ENCODE assay signal across 8 mouse cellular contexts in genomic region chr1:180873861-180874484, GRCm38 (mm10). TPM values are rescaled to one million over a fixed set of nuclear protein-coding genes. Genes with fewer than 3 reads are reported as not detected.
DNase-seq lines count a peak whose midpoint lies in the region; ATAC-seq and TF ChIP-seq lines count a peak whose summit lies in the region.

No protein-coding gene starts in this region.

- H3K9me3 ChIP-seq in intestine, postnatal 0 days (ENCODE audit: control insufficient read depth): no peaks in the 10 kb centered on the region

- no peak overlapping the region for H3K27ac ChIP-seq in cortical plate, adult 2 months (ENCODE audit: insufficient read depth, low read length)
- H3K27ac ChIP-seq in intestine, postnatal 0 days (ENCODE audit: low read depth, low read length): no peak overlapping the region
- no peak overlapping the region for H3K27ac ChIP-seq in testis, adult 2 months (ENCODE audit: control insufficient read depth, insufficient read depth, low read depth, low read length)

- H3K36me3 ChIP-seq in intestine, postnatal 0 days (ENCODE audit: control insufficient read depth, insufficient read depth): no peaks in the 10 kb centered on the region
- H3K36me3 ChIP-seq in testis, adult 2 months (ENCODE audit: control insufficient read depth, insufficient read depth, low read length): no peaks in the 10 kb centered on the region

- no peak overlapping the region for H3K4me3 ChIP-seq in cortical plate, adult 2 months (ENCODE audit: insufficient read depth, low read length)
- no peak overlapping the region for H3K4me3 ChIP-seq in intestine, postnatal 0 days (ENCODE audit: low read depth, low read length)
- H3K4me3 ChIP-seq in testis, adult 2 months (ENCODE audit: control insufficient read depth, low read depth, low read length): no peak overlapping the region

- ATAC-seq in cerebellum, adult (ENCODE audit: insufficient number of reproducible peaks, low FRiP score, low TSS enrichment): peak; percentile 66; the same call in 1 of the 2 replicates
- ATAC-seq in intestine, postnatal 0 days: peak; percentile 62; the same call in 1 of the 2 replicates
- peak; percentile 99 for ATAC-seq in megakaryocyte, adult 5-6 weeks (ENCODE audit: poor library complexity, severe bottlenecking)

- peak; percentile 48 for TF ChIP-seq CTCF in cortical plate, adult 2 months (IDR thresholded peaks at IDR 0.05; ENCODE audit: extremely low read depth, insufficient read depth, low read length)
- peak; percentile 83 for TF ChIP-seq CTCF in intestine, postnatal 0 days (IDR thresholded peaks at IDR 0.05; ENCODE audit: low read depth)
- peak; percentile 61; the same call in 1 of the 2 replicates for TF ChIP-seq CTCF in testis, adult 2 months (IDR thresholded peaks at IDR 0.05; ENCODE audit: control insufficient read depth, insufficient read depth, insufficient replicate concordance, low read depth, low read length)

- DNase-seq in cerebellum, adult 11-12 months: no peak
- DNase-seq in right cerebral cortex, adult 2 months (ENCODE audit: low spot score in 2 of 2): peak; percentile 17 to 25
- DNase-seq in right cerebral cortex, adult 18-20 months: no peak

- TF ChIP-seq POLR2A in cortical plate, adult 2 months (IDR thresholded peaks at IDR 0.05; ENCODE audit: extremely low read depth, insufficient read depth, low read length): no peak
- TF ChIP-seq POLR2A in testis, adult 2 months (IDR thresholded peaks at IDR 0.05; ENCODE audit: control insufficient read depth, low read depth, low read length): no peak

- WGBS in intestine, postnatal 0 days: 21% methylated on average over 9 of the region's 9 CpGs

- H3K4me1 ChIP-seq in cortical plate, adult 2 months (ENCODE audit: control insufficient read depth, insufficient read depth, low read length): no peaks in the 10 kb centered on the region
- no peaks in the 10 kb centered on the region for H3K4me1 ChIP-seq in intestine, postnatal 0 days (replicated peaks; ENCODE audit: control insufficient read depth, insufficient read depth, low read length)
- no peaks in the 10 kb centered on the region; the same call in 1 of the 2 replicates for H3K4me1 ChIP-seq in testis, adult 2 months (ENCODE audit: control insufficient read depth, insufficient read depth, low read length)

- no peaks in the 10 kb centered on the region for H3K27me3 ChIP-seq in intestine, postnatal 0 days (replicated peaks; ENCODE audit: control insufficient read depth, insufficient read depth, low read length)
- H3K27me3 ChIP-seq in testis, adult 2 months (ENCODE audit: control insufficient read depth, insufficient read depth, low read length): no peaks in the 10 kb centered on the region

- no peak overlapping the region for H3K4me2 ChIP-seq in intestine, postnatal 0 days (replicated peaks; ENCODE audit: low read depth)

- no peak overlapping the region for H3K9ac ChIP-seq in intestine, postnatal 0 days (ENCODE audit: low read depth, low read length)

RNA-seq across cellular contexts. Expression of gene Lefty2, which starts 18.9 kb away (rescaled TPM):
- 1.2 and 1.9 TPM in 2 replicates for polyA plus RNA-seq in cortical plate, adult 2 months (2012; rRNA removed)
- not detected in 2 replicates for polyA plus RNA-seq in intestine, postnatal 0 days (2015; fragmentation: Nextera tagmentation; extraction: Ambion mirVana)
- total RNA-seq in megakaryocyte, adult 5-6 weeks (2015): not detected in 2 replicates
- not detected in 2 replicates for total RNA-seq in megakaryocyte, adult 5-6 weeks (2017)
- polyA plus RNA-seq in testis, adult 2 months (2012; rRNA removed): 0.17 and 0.18 TPM in 2 replicates

RNA-seq across cellular contexts. Expression of gene Sde2, which starts 23.0 kb away (rescaled TPM):
- 16.1 and 16.2 TPM in 2 replicates for polyA plus RNA-seq in cortical plate, adult 2 months (2012; rRNA removed)
- polyA plus RNA-seq in intestine, postnatal 0 days (2015; fragmentation: Nextera tagmentation; extraction: Ambion mirVana): 13.3 and 16.7 TPM in 2 replicates
- total RNA-seq in megakaryocyte, adult 5-6 weeks (2015): 18.1 and 21.1 TPM in 2 replicates
- 24.8 and 34.9 TPM in 2 replicates for total RNA-seq in megakaryocyte, adult 5-6 weeks (2017)
- polyA plus RNA-seq in testis, adult 2 months (2012; rRNA removed): 9.1 and 11.1 TPM in 2 replicates

RNA-seq across cellular contexts. Expression of gene Pycr2, which starts 30.1 kb away (rescaled TPM):
- 36.6 and 38.0 TPM in 2 replicates for polyA plus RNA-seq in cortical plate, adult 2 months (2012; rRNA removed)
- 24.5 and 26.3 TPM in 2 replicates for polyA plus RNA-seq in intestine, postnatal 0 days (2015; fragmentation: Nextera tagmentation; extraction: Ambion mirVana)
- 14.5 and 16.4 TPM in 2 replicates for total RNA-seq in megakaryocyte, adult 5-6 weeks (2015)
- total RNA-seq in megakaryocyte, adult 5-6 weeks (2017): 17.3 and 19.6 TPM in 2 replicates
- 8.6 and 9.7 TPM in 2 replicates for polyA plus RNA-seq in testis, adult 2 months (2012; rRNA removed)

Comparison
In these comparisons a context has a peak if more than half of its experiments do, and no peak if none do; other contexts are left out.
1. DNase-seq: peak in right cerebral cortex, adult 2 months (2 of 2); none in cerebellum, adult 11-12 months (single experiment) and right cerebral cortex, adult 18-20 months (single experiment).
2. Peak in every context shown above with its lines, with median percentiles within 50 percentile points of each other: ATAC-seq and CTCF ChIP-seq.